Mouse (Mus musculus) bone marrow macrophage, adult 2 months (primary cell): Measurements from ENCODE around the gene Pgam5.

Experiments
- CTCF ChIP-seq: IDR thresholded peaks from 2 replicates; pipeline ENCODE4 v1.5.1; 2012; ENCODE audit warnings: low read depth, mild to moderate bottlenecking, low read length, moderate library complexity
- POLR2A ChIP-seq: IDR thresholded peaks from 2 replicates; pipeline ENCODE4 v1.6.1; 2012; ENCODE audit warnings: mild to moderate bottlenecking, low read depth, low read length, borderline replicate concordance

DNA sequence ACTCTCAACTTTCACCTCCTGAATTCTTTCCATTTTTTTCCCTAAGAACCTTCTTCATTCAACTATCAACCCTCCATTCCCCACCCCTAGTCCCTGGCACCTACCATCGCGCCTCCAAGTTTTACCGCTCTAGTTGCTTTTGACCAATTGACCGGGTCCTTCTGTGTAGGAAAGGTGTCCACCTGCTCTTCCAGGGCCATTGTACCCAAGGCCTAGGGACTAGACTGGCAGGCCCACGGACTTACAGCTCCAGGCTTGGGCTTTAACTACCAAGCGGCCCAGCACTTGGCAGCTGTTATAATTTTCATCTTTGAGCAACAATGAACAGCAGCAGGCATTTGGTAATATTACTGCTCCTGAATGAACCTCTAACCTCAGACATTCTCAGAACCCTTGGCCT, 529 bp upstream of the Pgam5 start:
- no peak for TF ChIP-seq CTCF
- TF ChIP-seq POLR2A: no peak
